Mouse (Mus musculus): ENCODE data around the gene Lyzl6.

Lyzl6 gene

GRCm38 (mm10) chr11:103646301-103646700, 7.6 kb upstream of the Lyzl6 start:
- no peak for DNase-seq (ENCODE audit: low read depth in 2 of 2, low spot score in 2 of 2)

- DNase-seq (ENCODE audit: low read depth in 2 of 2, low spot score in 2 of 2), result no peak
Measured at GRCm38 (mm10) chr11:103645731-103646130, 7.0 kb upstream of the Lyzl6 start.

DNA sequence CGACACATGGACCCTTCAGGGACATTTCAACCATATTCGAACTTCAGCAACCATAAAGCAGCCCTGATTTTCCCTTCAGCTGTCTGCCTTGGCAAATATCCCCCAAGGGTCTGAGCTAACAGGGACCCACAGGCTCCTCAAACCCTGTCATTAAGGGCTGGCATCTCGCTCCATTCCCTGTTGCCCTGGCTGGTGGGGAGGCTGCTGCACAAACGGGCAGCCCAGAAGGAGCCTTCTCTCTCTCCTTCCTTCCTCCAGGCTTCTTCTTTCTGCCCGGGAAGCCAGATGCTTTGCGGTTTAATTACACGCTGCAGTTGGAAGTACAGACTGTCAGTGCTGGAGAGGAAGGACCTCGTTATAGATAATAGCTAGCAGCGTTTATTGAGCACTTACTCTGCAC, 4.5 kb upstream of the Lyzl6 start:
- DNase-seq (ENCODE audit: low read depth in 2 of 2, low spot score in 2 of 2), result no peak

- peak in 1 of 2 experiments; percentile 23 for DNase-seq (ENCODE audit: low read depth in 2 of 2, low spot score in 2 of 2)
Measured at GRCm38 (mm10) chr11:103639407-103639946, 787 bp upstream of the Lyzl6 start.

DNA sequence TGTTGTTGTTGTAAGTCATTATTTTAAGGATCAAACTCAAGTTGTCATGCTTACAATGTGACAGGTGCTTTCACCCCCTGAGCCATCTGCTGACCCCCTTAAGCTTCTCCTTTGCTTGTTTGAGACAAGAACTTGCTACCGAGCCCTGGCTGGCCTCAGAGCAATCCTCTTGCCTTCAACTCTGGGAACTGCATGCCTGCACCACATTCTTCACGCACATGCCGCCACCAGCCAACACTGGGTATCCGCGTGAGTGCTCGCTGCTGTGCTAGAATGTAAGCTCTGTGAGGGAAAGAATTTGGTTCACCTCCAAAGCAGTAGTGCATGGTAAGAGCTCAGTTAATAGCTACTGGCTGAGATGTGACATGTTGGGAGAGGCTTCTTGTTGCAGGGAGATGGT, 2.4 kb downstream of the Lyzl6 start:
- DNase-seq (ENCODE audit: low read depth in 2 of 2, low spot score in 2 of 2), result no peak

- DNase-seq (ENCODE audit: low read depth in 2 of 2, low spot score in 2 of 2), result no peak
Measured at GRCm38 (mm10) chr11:103635481-103635880, 3.2 kb downstream of the Lyzl6 start.

DNA sequence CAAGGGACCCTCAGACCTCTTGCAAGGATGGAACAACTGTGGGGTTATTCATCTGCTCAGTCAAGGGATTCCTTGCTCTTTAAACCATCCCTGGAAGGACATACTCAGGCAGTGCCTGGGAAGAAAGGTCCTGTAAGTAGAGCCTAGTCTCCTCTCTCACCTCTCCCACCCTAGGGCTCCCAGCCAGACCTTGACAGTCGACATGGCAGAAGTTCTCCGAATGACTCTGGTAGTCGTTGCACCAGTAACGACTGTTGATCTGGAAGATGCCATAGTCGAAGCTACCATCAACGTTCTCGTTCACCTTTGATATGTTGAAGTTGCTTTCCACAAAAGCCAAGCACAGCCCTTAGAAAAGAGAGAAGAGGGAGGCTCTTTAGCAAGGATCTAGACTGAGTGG, 3.9 kb downstream of the Lyzl6 start:
- no peak for DNase-seq (ENCODE audit: low read depth in 2 of 2, low spot score in 2 of 2)

DNA sequence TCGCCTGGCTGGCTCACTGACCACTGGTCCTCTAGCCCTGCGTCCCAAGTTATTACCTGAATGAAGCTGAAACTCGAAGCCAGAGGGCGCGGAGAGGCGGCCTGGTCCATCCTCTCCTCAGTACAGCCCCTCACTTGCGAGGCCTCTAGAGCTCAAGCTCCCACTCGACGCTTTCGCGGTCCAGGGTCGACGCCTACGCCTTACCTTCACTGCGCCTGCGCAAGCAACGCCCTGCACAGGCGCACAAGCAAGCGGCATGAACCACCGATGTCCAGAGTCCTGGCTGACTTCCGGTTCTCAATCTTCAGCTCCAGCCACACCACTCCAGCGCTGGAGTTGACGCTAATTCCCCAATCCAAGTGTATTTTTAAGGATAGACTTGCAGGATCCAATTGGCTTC, 11.2 kb downstream of the Lyzl6 start:
- DNase-seq (ENCODE audit: low read depth in 2 of 2, low spot score in 2 of 2), result no peak

GRCm38 (mm10) chr11:103621040-103621439, 17.6 kb downstream of the Lyzl6 start, which contains the start of gene Gm884:
Gm884 (minus strand) TSS chr11:103621140.
- no peak for DNase-seq (ENCODE audit: low read depth in 2 of 2, low spot score in 2 of 2)

DNA sequence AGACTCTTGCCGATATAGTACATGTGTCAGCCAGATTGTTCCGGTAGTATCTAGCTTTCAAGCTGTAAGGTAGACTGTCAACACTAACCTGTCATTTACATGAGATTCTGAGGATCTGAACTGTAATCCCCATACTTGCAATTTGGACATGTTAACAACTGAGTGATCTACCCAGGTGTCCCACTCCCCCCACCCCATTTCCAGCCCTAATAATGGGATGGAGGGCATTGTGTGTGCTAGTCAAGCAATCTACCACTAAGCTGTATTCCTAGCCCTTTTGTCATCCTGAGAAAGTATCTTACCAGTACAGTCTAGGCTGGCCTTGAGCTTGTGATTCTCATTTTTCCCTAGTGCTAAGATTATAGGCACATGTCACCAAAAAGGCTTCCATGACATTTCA, 27.9 kb downstream of the Lyzl6 start:
- DNase-seq (ENCODE audit: low read depth in 2 of 2, low spot score in 2 of 2), result no peak

DNA sequence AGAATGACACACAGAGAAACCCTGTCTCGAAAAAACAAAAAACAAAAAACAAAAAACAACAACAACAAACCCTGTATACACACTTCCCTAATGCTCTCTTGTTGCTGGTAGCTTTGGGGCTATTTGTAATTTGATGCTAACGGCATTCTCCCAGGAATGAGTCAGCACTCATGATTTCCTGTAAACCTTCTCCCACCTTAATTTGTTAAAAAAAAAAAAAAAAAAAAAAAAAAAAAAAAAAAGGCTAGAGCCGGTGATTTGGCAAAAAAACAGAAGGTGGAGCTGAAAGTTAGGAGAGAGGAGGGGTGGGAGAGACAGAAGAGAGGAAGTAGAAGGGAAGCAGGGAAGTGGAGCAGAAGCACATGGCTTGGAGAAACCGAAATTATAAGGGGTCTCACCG, 32.1 kb downstream of the Lyzl6 start:
- DNase-seq (ENCODE audit: low read depth in 2 of 2, low spot score in 2 of 2), result no peak

Measured in CD8-positive naive resting alpha-beta T cell, adult 2 months (primary cell).